Mouse (Mus musculus) yolk sac, embryonic 10.5 days (tissue): ENCODE measurements around the gene Lao1.

Experiments
- DNase-seq: peaks from one replicate; pipeline ENCODE4 v3.0.0-alpha.2; 2017; ENCODE audit warnings: low spot score

Lao1 gene

GRCm38 (mm10) chr4:119015557-119015956, 54.2 kb downstream of the Lao1 start:
- DNase-seq: no peak

- no peak for DNase-seq
Measured at GRCm38 (mm10) chr4:119017078-119017477, 55.7 kb downstream of the Lao1 start.
